Mouse (Mus musculus) small intestine, adult 2 months (tissue): ENCODE measurements around the gene Morn1. TPM values are rescaled to one million over a fixed set of nuclear protein-coding genes. Genes with fewer than 3 reads are reported as not detected.

Experiments
- H3K27ac ChIP-seq: fragments of 200-500 bp; 2 replicates; pipeline ENCODE4 v1.5.1; 2012; ENCODE audit warnings: low read depth, low read length, control low read depth, inconsistent platforms; ENCODE audit not compliant: insufficient read depth
- H3K27me3 ChIP-seq: fragments of 200-500 bp; 2 replicates; pipeline ENCODE4 v1.6.1; 2012; ENCODE audit warnings: mild to moderate bottlenecking, moderate library complexity, low read length, inconsistent platforms; ENCODE audit not compliant: control insufficient read depth, insufficient read depth
- H3K36me3 ChIP-seq: fragments of 200-500 bp; 2 replicates; pipeline ENCODE4 v1.6.1; 2012; ENCODE audit warnings: mild to moderate bottlenecking, low read length, control low read depth, inconsistent platforms; ENCODE audit not compliant: control insufficient read depth, insufficient read depth
- H3K4me1 ChIP-seq: fragments of 200-500 bp; 2 replicates; pipeline ENCODE4 v1.6.1; 2012; ENCODE audit warnings: low read length, inconsistent platforms, mixed read lengths; ENCODE audit not compliant: control insufficient read depth, insufficient read depth, insufficient read length
- H3K4me3 ChIP-seq: fragments of 200-500 bp; 2 replicates; pipeline ENCODE4 v1.5.1; 2012; ENCODE audit warnings: low read depth, mild to moderate bottlenecking, control low read depth, inconsistent platforms, low read length, moderate library complexity
- CTCF ChIP-seq: fragments of 200-500 bp; IDR thresholded peaks from 2 replicates; pipeline ENCODE4 v1.5.1; 2012; ENCODE audit warnings: low read depth, mild to moderate bottlenecking, control low read depth, inconsistent platforms, low read length, moderate library complexity, mixed read lengths; ENCODE audit not compliant: insufficient replicate concordance, insufficient read length; ENCODE audit errors: extremely low read depth
- POLR2A ChIP-seq: fragments of 200-500 bp; IDR thresholded peaks from 2 replicates; pipeline ENCODE4 v1.6.1; 2012; ENCODE audit warnings: low read depth, mild to moderate bottlenecking, control low read depth, inconsistent platforms, low read length, moderate library complexity
- WGBS: fragments of 180-500 bp; shearing (Covaris S2); methylation state at CpG from one replicate; pipeline ENCODE4 v1.1.7; 2018; 5-methylcytosine and 5-hydroxymethylcytosine counted together
- polyA plus RNA-seq: library from polyadenylated mRNA; depleted of rRNA; stranded (reverse); fragments of >200 nt; gene quantifications from 2 replicates; pipeline ENCODE4 v1.2.3, GENCODE M21; 2012

Gene Morn1
- polyA plus RNA-seq, 1 experiment, result 3.1 TPM

DNA sequence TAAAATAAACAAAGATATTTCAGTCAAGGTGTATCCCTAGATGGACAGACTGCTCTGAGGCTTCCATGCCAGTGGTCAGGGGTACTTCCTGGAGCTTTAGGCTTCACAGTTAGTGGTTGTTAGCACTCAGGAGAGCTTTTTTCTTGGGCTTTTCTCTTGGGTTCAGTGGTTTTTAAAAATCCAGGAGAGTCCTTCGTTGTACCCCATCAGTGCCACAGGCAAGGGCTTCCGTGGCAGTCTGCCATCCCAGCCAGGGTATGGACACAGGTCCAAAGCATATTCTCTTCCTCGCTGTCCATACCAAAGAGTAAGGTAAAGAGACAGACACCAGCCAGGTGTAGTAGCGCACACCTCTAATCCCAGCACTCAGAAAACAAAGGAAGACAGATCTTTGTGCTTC lies 3.8 kb downstream of the Morn1 start:
- Histone ChIP-seq H3K36me3 (no peaks in the 10 kb centered on the region), H3K4me1 (peaks cover 4% of the 10 kb centered on the region; the same call in 1 of the 2 replicates), H3K4me3 (no peak overlapping the region), H3K27me3 (no peaks in the 10 kb centered on the region), H3K27ac (no peak overlapping the region)
- WGBS, result 93% methylated on average over 4 of the region's 4 CpGs
- TF ChIP-seq POLR2A (no peak), CTCF (no peak)

GRCm38 (mm10) chr4:155090688-155091449 lies 4.5 kb downstream of the Morn1 start:
- TF ChIP-seq CTCF, result no peak
- Histone ChIP-seq H3K27me3 (no peaks in the 10 kb centered on the region), H3K4me1 (peaks cover 4% of the 10 kb centered on the region; the same call in 1 of the 2 replicates), H3K4me3 (no peak overlapping the region), H3K27ac (no peak overlapping the region), H3K36me3 (no peaks in the 10 kb centered on the region)
- WGBS, result 90% methylated on average over 13 of the region's 13 CpGs

GRCm38 (mm10) chr4:155092718-155093430 lies 6.5 kb downstream of the Morn1 start:
- 92% methylated on average over 19 of the region's 19 CpGs for WGBS
- TF ChIP-seq CTCF (no peak), POLR2A (no peak)
- H3K4me3 ChIP-seq, result no peak overlapping the region
- no peaks in the 10 kb centered on the region for H3K27me3 ChIP-seq
- no peaks in the 10 kb centered on the region for H3K4me1 ChIP-seq
- no peak overlapping the region for H3K27ac ChIP-seq
- H3K36me3 ChIP-seq, result no peaks in the 10 kb centered on the region

DNA sequence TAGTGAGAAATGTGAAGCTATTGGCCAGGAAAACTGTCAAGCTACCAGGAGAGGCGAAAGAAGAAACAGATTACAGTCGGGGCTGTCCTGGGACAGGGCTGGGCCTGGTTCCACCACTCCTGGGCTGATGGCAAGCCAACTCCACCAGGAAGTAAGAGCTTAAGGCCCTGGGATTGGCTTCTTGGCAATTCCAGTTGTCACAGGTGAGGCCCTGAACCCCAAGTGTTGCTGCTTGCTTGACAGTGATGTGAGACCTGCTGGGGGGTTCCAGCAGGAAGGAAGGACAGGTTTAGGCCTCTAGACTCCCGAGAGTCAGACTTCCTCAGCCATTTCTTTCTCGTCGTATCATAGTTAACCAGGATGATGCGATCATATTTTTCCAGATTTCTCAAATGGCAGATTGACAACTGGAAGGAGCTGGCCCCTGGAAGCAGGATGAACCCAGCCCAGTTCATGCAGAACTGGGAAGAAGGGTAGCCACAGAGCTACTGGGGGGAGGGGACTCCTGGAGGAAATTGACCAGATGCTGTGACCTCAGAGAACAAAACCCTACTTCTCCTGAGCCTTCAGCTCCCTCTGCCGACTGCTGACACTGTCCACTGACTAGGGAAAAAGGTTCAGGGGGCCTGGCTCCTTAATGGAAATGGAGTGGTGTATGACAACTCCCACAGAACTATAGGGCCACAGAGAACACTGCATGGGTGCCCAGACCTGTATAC lies 7.2 kb downstream of the Morn1 start:
- H3K4me3 ChIP-seq, result no peak overlapping the region
- TF ChIP-seq POLR2A (no peak), CTCF (no peak)
- WGBS, result 73% methylated on average over 7 of the region's 7 CpGs
- H3K27ac ChIP-seq, result no peak overlapping the region
- H3K36me3 ChIP-seq, result no peaks in the 10 kb centered on the region
- no peaks in the 10 kb centered on the region for H3K4me1 ChIP-seq
- no peaks in the 10 kb centered on the region for H3K27me3 ChIP-seq

GRCm38 (mm10) chr4:155094565-155094964 lies 8.2 kb downstream of the Morn1 start:
- 67% methylated on average over 3 of the region's 3 CpGs for WGBS
- Histone ChIP-seq H3K4me3 (no peak overlapping the region), H3K36me3 (no peaks in the 10 kb centered on the region), H3K27me3 (no peaks in the 10 kb centered on the region), H3K27ac (no peak overlapping the region), H3K4me1 (no peaks in the 10 kb centered on the region)
- peak; percentile 75; the same call in 1 of the 2 replicates for TF ChIP-seq CTCF
- no peak for TF ChIP-seq POLR2A

DNA sequence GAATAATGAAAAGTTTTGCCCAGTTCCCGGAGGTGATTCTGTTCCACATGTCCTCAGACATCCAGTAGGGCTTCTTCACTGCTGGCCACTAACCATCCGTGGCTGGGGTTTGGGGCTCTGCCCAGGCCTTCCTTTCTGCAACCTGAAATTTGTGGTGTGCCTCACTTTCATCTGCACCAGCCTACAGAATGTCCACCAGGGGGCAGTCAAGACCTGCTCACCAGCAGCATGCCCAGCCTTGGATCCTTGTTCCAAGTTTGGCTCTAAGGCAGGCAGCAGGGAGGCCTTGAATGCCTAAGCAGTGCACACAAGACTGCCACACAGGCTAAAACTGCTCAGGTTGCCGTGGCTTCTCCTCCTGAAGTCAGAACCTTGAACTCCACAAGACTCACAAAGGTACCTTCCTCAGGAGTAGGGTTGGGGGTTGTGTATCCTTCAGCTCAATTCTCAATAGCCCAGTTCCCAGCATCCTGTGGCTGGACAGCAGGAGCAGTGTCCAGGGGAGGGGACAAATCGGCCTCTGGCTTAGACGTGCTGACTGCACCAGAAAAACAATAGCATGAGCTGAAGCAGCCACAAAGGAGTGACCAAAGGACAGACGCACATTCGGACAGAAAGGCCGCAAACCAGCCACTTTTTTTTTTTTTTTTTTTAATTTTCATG lies 9.0 kb downstream of the Morn1 start:
- WGBS, result 47% methylated on average over 8 of the region's 8 CpGs
- TF ChIP-seq POLR2A (no peak), CTCF (peak; percentile 92)
- H3K36me3 ChIP-seq, result no peaks in the 10 kb centered on the region
- no peaks in the 10 kb centered on the region for H3K27me3 ChIP-seq
- H3K27ac ChIP-seq, result no peak overlapping the region
- H3K4me1 ChIP-seq, result no peaks in the 10 kb centered on the region
- H3K4me3 ChIP-seq, result no peak overlapping the region
